Mouse (Mus musculus): ENCODE measurements around the gene Ccdc144b.

Gene Ccdc144b

DNA sequence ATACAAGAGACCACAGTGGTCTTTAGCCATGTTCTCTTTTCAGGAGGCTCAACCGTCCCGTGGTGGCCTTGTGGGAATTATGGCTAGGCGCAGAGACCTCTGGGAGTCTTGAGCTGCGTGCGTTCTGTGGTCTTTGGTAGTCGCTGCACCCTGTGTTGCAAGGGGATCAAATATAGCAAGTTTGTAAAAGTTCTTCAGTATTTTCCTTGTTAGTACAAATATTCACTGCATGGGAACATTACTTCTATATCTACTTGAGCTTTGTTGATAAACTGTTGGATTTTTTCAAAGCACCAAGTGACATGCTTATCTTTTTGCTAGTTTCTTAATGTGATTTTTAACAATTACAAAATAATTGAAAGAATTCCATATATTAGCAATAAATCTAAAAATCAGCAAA, at the start of gene Ccdc144b:
Ccdc144b (minus strand) TSS at position 101 of the 400 bp plus-strand sequence.
- no peak for DNase-seq

DNA sequence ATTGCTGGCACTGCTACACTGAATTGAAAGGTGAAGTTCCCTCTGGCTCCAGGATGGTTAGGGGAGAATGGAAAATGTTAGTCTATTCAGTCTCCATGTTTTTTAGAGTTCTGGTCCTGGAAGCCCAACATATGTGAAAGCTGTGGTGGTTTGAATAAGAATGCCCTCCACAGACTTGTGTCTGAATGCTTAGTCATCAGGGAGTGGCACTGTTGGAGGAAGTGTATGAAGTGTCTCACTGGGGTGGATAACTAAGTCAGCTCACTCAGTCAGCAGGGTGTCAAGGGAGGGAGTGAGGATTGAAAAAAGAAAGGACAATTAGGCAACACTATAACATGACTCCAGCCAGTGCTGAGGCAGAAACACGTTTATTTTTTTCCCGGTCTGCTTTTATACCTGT, 42.0 kb upstream of the Ccdc144b start:
- no peak for DNase-seq

DNA sequence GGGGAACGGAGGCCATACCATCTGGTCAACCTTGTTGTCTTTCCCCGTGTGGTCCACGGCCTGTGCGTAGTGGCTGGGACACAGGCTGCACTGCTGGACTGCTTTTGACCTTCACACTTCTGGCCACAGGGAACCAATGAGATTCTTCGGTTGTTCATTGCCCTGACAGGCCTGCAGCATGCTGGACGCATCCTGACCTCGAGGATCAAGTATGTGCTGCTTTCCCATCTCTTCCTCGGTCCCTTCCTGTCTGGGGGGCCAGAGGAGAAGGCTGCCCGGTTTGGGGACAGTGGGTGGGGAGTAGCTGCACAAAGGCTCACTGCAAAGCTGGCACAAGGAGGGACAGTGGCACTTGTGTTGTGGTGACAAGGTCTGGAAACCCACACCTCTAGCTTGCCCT, 34.2 kb upstream of the Ccdc144b start:
- no peak for DNase-seq

DNA sequence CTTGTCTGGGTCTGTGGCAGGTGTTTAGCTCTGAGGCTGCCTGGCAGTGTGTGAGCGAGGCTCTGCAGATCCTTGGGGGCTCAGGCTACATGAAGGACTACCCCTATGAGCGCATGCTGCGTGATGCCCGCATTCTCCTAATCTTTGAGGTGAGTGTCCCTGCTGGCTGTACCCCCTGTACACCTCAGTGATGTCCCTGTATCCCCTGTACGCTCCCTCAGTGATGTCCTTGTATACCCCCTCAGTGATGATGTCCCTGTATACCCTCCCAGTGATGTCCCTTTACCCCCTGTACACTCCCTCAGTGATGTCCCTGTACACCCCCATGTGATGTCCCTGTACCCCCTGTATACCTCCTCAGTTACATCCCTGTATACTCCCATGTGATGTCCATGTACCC, 32.0 kb upstream of the Ccdc144b start:
- no peak for DNase-seq

DNA sequence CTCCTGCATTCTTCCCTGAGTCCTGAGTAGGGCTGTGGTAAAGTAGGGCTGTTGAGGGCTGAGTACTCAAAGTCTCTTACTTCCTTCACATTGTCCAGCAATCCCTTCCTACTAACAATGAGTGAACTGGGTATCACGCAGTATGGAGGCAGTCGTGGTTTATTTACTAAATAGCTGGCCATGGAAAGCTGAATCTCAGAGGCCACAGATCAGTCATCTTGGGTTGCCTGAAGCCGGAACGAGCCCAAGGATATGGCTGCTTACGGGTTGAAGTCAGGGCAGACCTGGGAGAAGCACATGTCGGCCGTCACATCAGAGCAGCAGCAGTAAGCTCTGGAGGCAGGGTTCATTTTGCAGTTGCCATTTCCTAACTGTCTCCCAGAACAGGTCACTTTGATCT, 30.0 kb upstream of the Ccdc144b start:
- DNase-seq = no peak

DNA sequence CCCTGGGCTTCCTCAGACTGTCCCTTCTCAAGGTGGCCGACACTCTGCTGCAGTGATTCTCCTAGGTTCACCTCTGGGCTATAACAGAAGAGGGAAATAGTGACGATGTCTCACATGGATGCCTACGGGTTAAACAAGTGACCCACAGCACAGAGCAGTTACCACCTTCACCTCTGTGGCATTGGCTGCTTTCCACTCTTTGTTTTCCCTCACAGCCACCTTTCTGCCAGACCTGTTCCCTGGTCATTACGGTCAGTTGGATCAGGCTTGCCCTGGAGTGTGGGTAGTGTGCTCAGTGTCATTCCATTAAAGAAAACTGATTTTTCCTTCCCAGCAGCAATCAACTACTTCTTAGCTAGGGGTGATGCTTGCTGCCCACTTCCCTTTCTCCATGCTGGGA, 29.5 kb upstream of the Ccdc144b start:
- DNase-seq = no peak

DNA sequence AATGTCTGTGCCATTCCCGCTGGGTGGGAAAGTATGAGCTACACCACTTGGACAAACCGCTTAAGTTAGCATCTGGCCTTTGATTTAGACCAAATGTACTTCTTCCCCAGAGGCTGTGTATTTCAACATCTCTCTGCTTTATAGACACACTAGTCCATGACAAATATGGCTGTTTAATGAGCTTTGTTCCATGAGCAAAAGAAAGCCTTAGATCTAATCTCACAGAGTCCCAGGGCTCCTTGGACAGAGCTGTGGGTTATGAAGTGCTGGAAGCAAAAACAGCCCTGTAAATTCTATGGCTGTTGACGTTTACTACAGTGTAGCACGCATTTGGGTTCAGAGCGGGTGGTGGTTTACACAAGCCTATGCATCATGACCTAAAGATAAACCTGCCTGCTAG, 27.4 kb upstream of the Ccdc144b start:
- DNase-seq = no peak

DNA sequence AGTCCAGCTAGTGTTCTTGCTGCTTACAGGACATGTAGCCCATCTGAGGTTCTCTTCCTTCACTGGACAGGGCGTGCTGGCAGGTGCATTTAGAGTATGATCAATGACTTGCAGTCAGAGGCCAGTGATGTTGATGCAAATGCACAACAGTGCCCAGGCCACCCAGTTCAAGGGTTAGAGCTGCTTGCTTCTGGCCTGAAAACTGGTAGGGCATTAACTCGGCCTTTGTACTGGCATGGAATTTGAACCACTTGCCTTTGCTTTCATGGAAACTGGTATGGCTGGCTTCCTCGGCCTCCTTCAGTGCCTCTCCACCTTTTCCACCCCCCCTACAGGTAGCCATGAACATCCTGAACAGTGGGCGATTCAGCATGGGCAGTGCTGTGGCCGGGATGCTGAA, 26.5 kb upstream of the Ccdc144b start:
- no peak for DNase-seq

DNA sequence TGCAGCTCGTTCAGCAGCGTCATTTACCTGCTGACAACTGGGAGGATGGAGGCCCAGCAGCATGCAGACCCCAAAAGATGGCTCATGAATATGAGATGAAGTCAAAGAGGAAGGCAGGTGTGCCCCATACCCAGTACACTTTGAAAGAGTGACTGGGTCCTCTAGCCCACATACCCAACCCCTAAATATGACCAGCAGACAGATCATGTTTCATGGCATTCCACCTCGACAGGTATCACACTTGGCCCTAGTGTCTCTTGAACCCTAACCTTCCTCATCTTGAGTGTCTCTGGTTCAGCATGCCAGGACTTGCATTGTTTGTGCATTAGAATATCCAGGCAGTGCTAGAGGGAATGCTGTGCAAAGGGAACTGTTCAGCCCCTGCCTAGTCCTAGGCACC, 24.0 kb upstream of the Ccdc144b start:
- DNase-seq = no peak

DNA sequence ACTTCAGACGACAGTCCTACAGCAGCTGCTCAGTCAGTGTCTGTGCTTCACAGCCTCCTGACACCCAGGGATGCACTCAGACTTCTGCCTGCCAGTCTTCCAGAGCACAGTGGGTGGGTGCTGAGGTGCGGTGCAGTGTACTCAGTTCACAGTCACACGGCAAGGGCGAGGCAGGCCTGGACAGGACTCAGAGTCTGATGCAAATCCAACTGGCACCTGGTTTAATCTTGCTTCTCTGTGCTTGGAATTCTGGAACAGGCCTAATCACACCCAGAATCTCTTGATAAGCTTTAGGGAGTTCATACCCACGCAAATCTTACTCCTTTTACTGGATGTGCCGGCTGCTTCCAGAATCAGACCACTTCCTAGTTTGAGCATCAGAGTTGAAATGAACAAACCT, 22.1 kb upstream of the Ccdc144b start:
- no peak for DNase-seq

DNA sequence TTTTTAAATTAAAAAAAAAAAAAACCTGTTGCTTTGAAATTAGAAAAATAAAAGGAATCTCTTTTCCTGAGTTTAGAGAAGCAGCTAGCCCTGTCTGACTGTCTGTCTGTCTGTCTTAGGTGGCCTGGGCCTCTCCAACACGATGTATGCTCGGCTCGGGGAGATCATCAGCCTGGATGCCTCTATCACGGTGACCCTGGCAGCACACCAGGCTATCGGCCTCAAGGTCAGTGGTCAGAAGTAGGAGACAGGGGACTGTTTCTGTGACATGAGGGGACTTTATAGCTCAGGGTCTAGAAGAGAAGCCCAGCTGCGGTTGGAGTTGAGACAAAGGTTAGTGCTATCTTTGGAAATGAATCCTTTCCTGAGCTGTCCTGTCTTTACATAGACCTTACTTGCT, 20.9 kb upstream of the Ccdc144b start:
- no peak for DNase-seq

DNA sequence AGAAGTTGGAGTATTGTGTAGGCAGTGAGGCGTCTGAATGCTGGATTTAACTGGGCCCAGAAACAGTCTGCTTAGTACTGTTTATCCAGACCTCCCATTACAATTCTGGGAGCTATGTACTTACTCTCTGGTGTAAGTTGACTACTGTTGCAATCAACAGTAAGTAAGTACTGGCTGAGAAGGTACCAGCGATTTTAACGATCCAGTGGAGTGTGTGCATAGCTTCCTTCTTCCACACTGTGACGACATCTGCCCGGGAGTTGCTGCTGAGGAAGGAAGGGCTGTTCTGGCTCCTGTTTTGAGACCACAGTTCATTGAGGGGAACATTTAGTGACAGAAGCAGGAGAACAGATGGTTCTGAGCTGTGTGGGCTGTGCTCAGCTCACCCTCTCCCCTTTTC, 17.7 kb upstream of the Ccdc144b start:
- no peak for DNase-seq

DNA sequence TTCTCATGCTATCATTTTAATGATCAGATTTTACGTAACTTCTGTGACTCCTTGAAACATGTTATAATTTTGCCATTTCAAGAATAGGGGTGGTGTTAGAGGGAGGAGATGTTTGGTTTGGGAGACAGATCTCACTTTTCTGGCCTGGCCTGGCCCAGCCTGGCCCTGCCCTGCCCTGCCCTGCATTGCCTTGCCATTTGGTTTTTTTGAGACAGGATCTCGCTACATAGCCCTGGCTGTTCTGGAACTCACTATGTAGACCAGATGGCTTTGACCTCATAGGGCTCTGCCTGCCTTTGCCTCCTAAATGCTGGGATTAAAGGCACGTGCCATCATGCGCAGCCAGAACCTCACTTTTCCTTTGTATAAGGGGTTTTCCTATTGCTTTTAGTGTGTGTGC, 17.1 kb upstream of the Ccdc144b start:
- no peak for DNase-seq

DNA sequence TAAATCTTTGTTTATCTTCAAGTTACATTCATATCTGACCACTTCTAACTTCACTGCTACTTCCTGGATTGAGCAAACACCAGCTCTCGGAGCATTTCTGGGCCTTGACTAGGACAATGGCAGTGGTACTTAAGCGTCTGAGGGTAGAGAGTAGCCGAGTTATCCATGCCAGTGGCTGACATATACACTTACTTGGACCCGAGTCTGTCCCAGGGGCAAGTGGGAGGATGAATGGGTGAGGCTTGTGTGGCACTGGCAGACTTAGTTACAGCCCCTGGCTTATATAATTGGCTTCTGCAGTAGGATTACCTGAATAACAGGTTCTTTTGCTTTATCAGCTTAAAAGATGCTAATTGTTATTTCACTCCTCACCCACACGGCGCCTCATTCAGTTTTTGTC, 14.4 kb upstream of the Ccdc144b start:
- DNase-seq = no peak

DNA sequence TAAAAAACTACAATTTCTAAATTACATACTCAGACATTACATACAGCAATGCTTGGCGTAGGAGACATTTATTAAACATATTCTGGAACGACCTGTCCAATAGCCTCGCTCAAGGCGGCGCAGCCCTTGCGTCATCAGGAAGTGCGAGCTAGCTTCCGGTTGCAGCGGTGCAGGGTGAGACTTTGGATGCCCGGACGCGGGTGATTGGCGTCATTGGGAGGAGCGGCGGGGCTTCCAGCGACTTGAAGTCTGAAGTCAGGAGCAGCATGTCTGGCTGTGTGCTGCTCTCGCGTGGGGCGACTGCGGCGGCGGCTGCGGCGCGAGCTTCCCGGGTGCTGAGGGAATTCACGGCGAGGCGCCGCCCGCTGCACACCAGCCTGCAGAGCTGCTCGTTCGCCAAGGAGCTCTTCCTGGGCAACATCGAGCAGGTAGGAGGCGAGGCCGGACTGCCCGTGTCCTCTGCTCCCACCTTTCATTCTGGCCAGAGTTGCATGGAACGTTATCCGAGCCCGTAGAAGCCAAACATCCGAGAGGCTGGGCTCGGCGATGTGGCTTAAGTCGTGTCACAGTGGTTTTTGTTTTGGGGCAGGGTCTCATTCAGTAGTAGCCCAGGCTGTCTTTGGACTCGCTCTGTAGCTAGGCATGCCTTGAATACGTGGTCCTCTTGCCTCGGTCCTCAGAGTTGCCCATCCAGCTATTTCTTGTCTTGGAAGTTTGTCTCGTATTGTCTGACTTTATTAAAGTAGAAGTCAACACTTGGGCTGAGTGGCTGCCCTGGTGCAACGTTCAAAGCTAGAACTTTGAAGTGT, 12.7 kb upstream of the Ccdc144b start, which contains the start of gene Acad9:
Acad9 (plus strand) TSS at position 137 of the 809 bp plus-strand sequence.
- DNase-seq = peak; percentile 94

DNA sequence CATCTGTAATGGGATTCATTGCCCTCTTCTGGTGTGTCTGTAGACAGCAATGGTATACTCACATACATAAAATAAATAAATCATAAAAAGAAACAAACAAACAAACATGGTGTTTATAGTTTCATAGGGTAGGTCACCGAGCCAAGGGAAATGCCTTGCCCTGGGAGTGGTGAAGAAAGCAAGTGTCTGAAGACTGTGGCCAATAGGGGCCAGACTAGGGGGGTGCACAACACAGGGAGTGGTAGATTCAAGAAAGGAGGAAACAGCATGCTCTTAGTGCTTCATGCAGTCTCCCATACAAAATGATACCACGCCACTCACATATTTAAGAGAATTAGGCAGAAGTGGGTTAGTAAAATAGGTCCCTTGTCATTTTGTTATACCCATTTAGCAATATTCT, 11.8 kb upstream of the Ccdc144b start:
- no peak for DNase-seq

DNA sequence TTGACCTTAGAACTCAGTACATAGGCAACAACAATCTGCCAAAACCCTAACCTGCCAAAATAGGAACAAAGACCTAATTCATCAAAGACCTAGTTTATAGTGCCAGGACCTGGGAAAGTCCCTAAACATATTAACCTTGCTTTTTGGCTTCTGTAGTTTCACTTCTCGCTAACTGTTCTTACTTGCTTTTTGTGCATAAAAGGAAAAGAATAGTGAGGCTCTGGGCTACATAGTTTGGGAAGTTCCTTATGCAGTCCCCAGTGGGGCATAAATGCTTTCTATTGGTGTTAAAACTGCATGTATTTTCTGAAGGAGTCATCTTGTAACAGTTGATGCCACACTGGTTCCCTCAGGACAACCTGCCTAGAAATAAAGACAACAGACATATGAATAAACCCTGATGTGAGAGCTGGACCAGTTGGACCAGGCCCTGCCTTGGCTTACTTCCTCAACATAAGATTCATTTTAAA, 11.3 kb upstream of the Ccdc144b start:
- DNase-seq = no peak

DNA sequence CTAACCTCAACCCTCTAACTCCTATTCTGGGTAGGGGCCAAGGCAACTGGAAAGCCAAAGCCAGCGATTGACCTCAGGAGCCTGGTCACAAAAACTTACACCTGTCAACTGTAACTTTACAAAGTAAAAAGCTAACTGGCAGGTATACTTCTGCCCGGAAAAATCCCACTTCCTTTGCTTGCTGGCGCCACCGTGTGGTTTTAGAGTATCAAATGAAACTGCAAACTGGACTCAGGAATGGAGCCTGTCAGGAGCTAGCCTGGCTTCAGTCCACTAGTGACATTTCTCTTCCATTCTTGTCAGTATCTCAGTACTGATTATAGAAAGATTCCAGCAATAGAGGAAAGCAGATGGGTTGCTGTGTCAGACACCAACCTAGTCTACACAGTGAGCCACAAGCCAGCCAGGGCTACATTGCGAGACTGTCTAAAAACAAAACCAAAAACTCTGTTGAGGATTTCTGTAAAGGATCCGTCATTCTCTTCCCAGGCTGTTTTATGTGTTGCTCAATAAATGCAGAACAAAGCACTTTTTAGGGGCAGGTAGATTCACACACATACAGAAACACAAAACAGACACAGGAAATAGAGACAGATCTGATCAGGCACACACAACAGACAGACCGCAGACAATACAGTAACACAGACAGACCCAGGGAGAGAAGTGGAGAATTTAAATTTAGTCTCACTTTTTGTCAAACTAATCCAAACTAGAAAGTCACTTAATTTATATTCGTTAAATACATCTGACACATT, 6.9 kb upstream of the Ccdc144b start:
- peak; percentile 81 for DNase-seq

DNA sequence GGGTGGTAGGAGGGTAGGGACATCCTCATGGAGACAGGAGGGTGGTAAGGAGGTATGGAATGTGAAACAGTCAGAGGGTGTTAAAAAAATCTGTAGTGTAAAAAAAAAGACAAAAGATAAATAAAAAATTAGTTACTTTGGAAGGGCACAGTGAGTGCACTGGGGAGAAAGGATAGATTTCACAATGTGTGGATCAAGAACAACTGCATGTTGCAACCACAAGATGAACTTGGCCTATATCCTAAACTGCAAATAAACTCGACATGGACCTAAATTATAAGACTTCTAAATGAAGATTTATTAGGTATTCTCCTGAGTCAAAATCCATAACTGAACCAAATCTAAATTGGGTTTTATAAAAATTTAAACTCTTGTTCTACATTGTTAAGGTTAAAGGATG, 4.2 kb downstream of the Ccdc144b start:
- no peak for DNase-seq

DNA sequence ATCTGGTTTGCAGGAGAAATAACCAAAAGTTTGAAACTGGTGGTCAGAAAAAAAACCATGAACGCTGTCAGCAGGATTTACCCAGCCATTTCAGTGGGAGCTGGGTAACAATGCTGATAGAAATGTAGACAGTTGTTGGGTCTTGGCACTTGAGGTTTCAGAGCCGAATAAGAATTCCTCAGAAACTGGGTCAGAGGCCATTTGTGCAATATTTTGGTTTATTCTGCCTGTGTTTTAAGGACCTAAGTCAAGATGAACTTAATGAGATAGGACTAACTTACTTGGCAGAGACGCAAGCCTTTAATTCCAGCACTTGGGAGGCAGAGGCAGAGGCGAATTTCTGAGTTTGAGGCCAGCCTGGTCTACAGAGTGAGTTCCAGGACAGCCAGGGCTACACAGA, 8.3 kb downstream of the Ccdc144b start:
- no peak for DNase-seq

DNA sequence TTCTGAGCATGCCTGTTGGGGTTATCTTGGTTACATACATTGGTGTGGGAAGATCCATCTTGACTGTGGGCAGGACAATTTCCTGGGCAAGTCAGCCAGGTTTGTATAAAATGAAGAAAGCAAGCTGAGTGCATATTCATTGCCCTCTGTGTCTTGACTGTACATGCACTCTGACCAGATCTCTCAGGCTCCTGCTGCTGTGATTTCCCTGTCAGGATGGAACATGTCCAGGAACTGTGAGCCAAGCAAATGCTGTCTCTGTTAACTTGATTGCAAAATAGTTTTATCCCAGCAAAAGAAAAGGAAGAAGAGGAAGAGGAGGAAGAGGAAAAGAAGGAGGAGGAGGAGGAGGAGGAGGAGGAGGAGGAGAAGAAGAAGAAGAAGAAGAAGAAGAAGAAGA, 8.8 kb downstream of the Ccdc144b start:
- no peak for DNase-seq

DNA sequence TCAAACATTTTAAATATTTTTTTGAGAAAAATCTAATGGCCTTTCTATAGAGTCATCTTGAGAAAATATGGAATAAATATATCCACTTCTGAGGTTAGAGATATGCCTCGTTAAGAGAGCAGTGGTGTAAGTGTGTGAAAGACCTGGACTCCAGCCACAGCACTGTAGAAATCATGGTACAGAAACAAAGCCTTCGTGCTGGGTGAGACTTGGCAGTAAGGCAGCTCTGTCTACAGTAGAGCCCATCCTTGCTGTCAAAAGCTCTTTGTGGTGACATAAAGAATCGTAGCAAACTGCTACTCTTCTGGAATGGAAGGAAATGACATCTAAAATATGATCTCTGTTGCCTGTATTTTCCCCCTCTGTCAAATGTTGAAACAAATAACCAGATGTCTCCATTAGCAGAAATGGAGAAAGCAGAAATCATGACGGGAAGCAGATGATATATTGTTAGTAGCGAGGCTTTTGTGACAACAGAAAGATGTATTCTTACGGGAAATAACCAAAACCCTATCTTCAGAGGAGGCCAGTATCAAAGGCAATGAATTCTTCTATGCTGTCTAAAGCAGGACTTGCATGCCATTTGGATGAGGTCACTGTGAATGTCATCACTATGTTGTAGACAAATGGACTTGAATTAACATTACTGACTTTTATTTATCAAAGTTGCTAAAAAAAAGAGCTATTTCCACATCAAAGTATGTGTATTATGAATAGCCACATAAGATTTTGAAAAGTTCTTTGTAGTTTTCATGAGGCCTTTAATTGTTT, 21.4 kb downstream of the Ccdc144b start:
- no peak for DNase-seq

DNA sequence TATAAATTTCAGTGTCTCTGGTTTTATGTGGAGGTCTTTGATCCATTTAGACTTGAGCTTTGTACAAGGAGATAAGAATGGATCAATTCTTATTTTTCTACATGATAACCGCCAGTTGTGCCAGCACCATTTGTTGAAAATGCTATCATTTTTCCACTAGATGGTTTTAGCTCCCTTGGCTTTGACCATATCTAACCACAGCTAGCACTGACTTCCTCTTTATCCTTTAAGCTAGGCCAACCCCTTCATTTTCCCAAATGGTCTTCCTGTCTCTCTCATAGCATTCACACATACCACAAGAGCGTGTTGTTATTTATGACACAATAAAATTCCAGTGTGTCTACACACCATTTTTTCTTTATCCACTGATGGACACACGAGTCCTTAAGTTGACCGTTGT, 23.4 kb downstream of the Ccdc144b start:
- no peak for DNase-seq

DNA sequence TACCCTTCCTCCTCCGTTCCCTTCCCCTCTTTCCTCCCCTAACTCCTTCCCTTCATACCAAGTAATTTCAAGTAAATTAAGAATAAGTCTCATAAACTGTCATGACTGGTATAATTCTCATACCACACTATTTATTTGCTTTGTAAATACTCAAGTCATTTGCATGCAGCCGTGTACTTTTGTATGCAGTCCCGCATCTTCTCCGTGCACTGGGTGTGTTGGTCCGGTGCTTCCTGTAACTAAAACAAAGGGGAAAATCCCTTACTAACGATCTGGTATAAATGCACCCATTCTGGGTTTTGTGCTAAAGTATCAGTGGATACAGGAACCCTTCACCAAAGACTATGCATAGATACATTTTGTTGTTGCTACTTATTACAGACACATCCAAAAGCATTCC, 27.6 kb downstream of the Ccdc144b start:
- no peak for DNase-seq
